Mouse (Mus musculus) lung, postnatal 0 days (tissue): ENCODE results near the gene Gprc5a.

Experiments
- CTCF ChIP-seq: IDR thresholded peaks from 2 replicates; pipeline ENCODE4 v1.5.1; 2016; ENCODE audit warnings: antibody characterized with exemption, mild to moderate bottlenecking
- EP300 ChIP-seq: IDR thresholded peaks from 2 replicates; pipeline ENCODE4 v1.6.1; 2016; ENCODE audit warnings: antibody characterized with exemption, mild to moderate bottlenecking, control low read depth

GRCm38 (mm10) chr6:135040275-135040871 is 25.1 kb upstream of the Gprc5a start:
- TF ChIP-seq CTCF (no peak), EP300 (peak; percentile 46)
